Mouse (Mus musculus): ENCODE data around the gene Fnbp1l.

Fnbp1l gene

GRCm38 (mm10) chr3:122494764-122495163 lies 124.8 kb downstream of the Fnbp1l start:
- no peak for DNase-seq (ENCODE audit: low spot score in 2 of 2)

GRCm38 (mm10) chr3:122492872-122493615 lies 126.5 kb downstream of the Fnbp1l start:
- no peak for DNase-seq (ENCODE audit: low spot score in 2 of 2)

- no peak for DNase-seq (ENCODE audit: low spot score in 2 of 2)
Measured at GRCm38 (mm10) chr3:122492006-122492405, 127.5 kb downstream of the Fnbp1l start.

- DNase-seq (ENCODE audit: low spot score in 2 of 2): no peak
Measured at GRCm38 (mm10) chr3:122490574-122490973, 128.9 kb downstream of the Fnbp1l start.
